Mouse (Mus musculus): Measurements from ENCODE around the gene Olfr1352.
"Not testable (repeated sequence)": the region's sequence is repeated elsewhere in the genome, so short reads cannot be mapped to it uniquely, and the experiment has no call there.

Gene Olfr1352

GRCm38 (mm10) chr10:78980750-78981149 is at the start of gene Olfr1352:
Gene Olfr1352 (plus strand): TSS chr10:78981050.
- DNase-seq, result no peak

DNA sequence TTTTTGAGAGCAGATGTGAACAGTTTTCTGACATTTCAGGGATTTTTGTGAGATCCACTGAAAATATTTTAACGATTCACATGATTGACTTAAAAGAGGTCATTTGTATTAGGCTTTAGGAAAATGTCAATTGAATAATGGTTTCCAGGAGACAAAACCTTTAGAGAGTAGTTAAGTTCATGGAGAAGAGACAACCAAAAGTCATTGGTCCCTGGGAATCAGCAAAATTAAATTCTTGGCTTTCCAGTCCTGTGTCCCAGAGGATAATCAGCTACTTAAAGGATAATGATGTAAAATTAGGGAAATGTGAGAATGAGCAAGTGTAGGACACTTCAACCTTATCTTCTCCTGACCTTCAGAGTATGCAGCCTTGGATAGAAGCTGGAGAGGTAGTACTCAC is 30.5 kb upstream of the Olfr1352 start, which contains the start of gene Olfr8:
TSS of gene Olfr8 (plus strand) at position 301 of the 400 bp plus-strand sequence.
- not testable (repeated sequence) for DNase-seq

DNA sequence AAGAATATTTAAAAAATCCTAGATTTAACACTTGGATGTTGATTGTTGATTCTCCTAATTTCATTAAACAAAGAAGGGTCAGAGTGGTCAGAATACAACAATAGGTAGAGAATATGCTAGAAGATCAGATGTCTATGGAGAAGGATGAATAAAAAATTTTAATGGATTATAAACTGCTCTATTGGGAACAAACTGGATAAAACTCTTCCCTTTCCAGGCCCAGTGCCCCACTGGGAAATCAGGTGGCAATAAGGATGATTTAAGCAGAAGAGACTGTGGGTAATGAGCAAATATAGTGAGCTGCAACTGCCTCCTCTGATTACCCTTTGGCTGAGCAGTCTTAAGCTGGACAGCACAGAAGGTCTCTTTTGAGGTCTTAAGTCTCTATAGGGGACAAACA is 17.8 kb upstream of the Olfr1352 start, which contains the start of gene Olfr1353:
TSS of gene Olfr1353 (plus strand) at position 301 of the 400 bp plus-strand sequence.
- DNase-seq, result not testable (repeated sequence)

DNA sequence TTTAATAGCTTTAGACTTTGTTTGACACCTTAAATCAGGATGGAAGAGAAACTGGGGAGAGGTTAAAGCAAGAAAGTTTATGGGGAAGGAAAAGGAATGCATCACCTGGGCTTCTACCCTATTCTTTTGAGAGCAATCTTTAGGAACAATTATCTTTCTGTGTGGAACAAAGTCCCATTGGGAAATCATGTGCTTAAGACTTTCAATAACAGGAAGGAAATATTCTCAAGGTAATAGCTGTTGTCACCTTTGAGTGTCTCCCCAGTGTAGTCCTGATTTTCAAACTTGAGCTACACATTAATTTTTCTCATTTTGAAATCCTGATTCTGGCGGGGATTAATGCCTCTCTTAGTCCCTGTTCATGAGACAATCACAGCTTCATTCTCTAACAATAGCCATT is 31.3 kb downstream of the Olfr1352 start, which contains the start of gene Olfr1351:
TSS of gene Olfr1351 (plus strand) at position 301 of the 400 bp plus-strand sequence.
- no peak for DNase-seq

- no peak for DNase-seq
These were observed 47.6 kb downstream of the Olfr1352 start, which contains the start of gene Olfr57 for GRCm38 (mm10) chr10:79028441-79028840. Gene Olfr57 (plus strand): TSS chr10:79028741.
